Mouse (Mus musculus): Measurements from ENCODE around the gene Dpp4. TPM values are rescaled to one million over a fixed set of nuclear protein-coding genes. Genes with fewer than 3 reads are reported as not detected.
A peak's percentile ranks its signal among the peaks of the same experiment; 100 is the strongest.

Dpp4 gene
- polyA plus RNA-seq, 1 experiment from 2014 or later: 56.0 TPM

DNA sequence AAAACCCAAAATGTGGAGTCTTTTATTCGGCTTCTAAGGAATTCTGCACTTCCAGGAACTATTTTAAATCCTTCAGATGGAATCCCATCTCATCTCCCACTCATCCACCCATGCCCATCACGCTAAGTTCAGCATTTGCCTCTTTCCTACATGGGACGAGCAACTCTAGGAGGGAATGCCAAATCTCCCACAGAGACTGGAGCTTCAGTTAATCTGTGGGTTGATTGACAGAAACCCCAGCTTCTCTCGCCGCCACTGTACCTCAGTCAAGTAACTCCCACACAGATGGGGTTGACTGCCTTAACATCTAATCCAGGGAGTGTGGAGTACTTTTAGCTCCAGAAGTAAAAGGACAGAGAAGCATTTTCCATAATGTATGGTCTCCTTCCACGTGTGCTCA, 42.0 kb upstream of the Dpp4 start:
- Histone ChIP-seq H3K4me2 (replicated peaks; ENCODE audit: low read depth) (no peak overlapping the region), H3K27me3 (replicated peaks; ENCODE audit: control insufficient read depth, insufficient read depth, low read length) (no peaks in the 10 kb centered on the region), H3K4me3 (ENCODE audit: low read depth, low read length) (no peak overlapping the region), H3K4me1 (replicated peaks; ENCODE audit: control insufficient read depth, insufficient read depth, low read length) (no peaks in the 10 kb centered on the region), H3K27ac (ENCODE audit: low read depth, low read length) (no peak overlapping the region), H3K9ac (ENCODE audit: low read depth, low read length) (no peak overlapping the region), H3K36me3 (ENCODE audit: control insufficient read depth, insufficient read depth) (no peaks in the 10 kb centered on the region), H3K9me3 (ENCODE audit: control insufficient read depth) (no peaks in the 10 kb centered on the region)
- ATAC-seq: no peak
- WGBS: 84% methylated on average over 6 of the region's 6 CpGs
- no peak for TF ChIP-seq CTCF (IDR thresholded peaks at IDR 0.05; ENCODE audit: low read depth)

DNA sequence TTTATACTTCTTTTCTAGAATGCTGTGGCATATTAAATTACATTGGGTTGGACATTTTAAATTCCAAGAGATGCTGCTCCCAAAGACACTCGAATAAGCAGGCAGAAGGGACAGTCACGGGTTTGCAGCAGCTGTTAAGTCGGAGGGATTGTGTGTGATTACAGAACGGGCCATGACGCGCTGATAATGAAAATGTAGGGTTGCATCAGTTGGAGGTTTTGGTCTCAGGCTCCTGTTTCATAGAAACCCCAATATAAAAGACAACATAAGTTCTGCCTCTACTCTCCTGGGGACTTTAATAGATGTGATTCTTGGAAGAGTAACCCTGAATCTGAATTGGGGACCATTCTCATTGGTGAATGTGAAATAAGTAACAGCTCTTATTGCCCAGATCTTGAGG, 38.3 kb upstream of the Dpp4 start:
- no peak overlapping the region for H3K9ac ChIP-seq (ENCODE audit: low read depth, low read length)
- H3K9me3 ChIP-seq (ENCODE audit: control insufficient read depth): no peaks in the 10 kb centered on the region
- 88% methylated on average over 6 of the region's 6 CpGs for WGBS
- no peak for TF ChIP-seq CTCF (IDR thresholded peaks at IDR 0.05; ENCODE audit: low read depth)
- no peaks in the 10 kb centered on the region for H3K4me1 ChIP-seq (replicated peaks; ENCODE audit: control insufficient read depth, insufficient read depth, low read length)
- no peaks in the 10 kb centered on the region for H3K27me3 ChIP-seq (replicated peaks; ENCODE audit: control insufficient read depth, insufficient read depth, low read length)
- H3K4me2 ChIP-seq (replicated peaks; ENCODE audit: low read depth): no peak overlapping the region
- no peaks in the 10 kb centered on the region for H3K36me3 ChIP-seq (ENCODE audit: control insufficient read depth, insufficient read depth)
- H3K27ac ChIP-seq (ENCODE audit: low read depth, low read length): no peak overlapping the region
- H3K4me3 ChIP-seq (ENCODE audit: low read depth, low read length): no peak overlapping the region
- ATAC-seq: no peak

DNA sequence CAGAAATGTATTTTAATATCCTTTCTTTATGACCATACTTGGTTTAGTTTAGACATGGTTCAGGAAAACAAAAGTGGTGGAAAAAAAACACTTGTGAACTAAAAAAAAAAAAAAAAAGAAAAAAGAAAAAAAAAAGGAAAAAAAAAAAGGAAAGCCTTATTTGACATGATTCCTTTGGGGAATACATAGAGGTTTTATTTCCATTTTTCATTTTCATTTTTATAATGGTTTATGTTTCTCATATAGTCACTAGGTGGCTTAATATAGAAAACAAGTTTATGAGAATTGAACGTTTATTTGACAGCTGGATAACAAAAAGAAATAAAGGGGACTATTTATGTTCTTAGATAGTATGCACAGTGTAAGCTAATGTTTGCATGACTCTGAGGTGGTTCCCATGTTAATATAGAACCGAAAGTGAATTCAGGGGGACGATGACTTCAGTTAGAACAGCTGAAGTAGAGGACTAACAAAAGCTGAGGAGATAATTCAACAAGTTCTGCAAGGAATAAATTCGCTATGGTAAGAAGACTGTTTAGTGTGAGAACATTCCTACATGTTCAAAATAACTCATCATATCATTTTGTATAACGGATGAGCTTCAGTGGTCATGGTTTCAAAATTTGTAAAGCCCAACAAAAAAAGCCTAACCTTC, 37.8 kb upstream of the Dpp4 start:
- H3K4me2 ChIP-seq (replicated peaks; ENCODE audit: low read depth): no peak overlapping the region
- H3K27me3 ChIP-seq (replicated peaks; ENCODE audit: control insufficient read depth, insufficient read depth, low read length): no peaks in the 10 kb centered on the region
- no peaks in the 10 kb centered on the region for H3K36me3 ChIP-seq (ENCODE audit: control insufficient read depth, insufficient read depth)
- no peaks in the 10 kb centered on the region for H3K4me1 ChIP-seq (replicated peaks; ENCODE audit: control insufficient read depth, insufficient read depth, low read length)
- no peak overlapping the region for H3K4me3 ChIP-seq (ENCODE audit: low read depth, low read length)
- WGBS: 69% methylated on average over 5 of the region's 5 CpGs
- H3K9me3 ChIP-seq (ENCODE audit: control insufficient read depth): no peaks in the 10 kb centered on the region
- H3K27ac ChIP-seq (ENCODE audit: low read depth, low read length): no peak overlapping the region
- no peak overlapping the region for H3K9ac ChIP-seq (ENCODE audit: low read depth, low read length)
- TF ChIP-seq CTCF (IDR thresholded peaks at IDR 0.05; ENCODE audit: low read depth): no peak
- no peak for ATAC-seq

DNA sequence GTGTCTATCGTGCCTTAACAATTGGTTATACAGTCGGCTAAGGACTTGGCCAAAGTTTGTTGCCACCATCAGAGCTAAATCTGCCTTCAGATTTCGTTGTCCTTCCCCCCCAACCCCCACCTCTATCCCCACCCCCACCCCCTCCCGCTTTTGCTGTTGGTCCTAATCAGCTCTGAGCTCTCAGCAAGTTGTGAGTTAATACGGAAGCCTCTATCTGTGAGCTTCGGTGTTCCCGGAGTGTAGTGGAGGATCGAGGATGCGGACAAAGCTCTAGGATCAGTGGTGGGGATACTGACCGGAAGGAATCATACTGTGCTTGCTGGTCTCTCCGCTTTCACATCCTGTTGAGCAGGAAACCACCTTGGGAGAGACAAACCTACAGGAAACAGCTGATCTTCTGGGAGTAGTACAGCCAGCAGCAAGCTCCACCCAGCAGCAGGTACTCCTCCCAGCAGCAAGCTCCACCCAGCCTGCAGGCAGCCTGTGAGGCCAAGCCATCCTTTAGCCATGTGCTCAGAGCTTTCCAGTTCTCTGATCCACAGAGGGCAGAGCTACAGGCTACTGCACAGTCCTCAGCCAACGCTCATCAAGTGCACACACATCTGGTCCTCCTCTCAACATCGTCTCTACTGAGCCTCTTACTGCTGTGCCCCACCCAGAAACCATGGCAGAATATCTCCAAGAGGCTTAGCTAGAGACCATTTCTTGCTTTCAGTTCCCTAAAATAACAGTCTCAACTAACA, 28.9 kb upstream of the Dpp4 start:
- WGBS: 51% methylated on average over 13 of the region's 13 CpGs
- H3K27me3 ChIP-seq (replicated peaks; ENCODE audit: control insufficient read depth, insufficient read depth, low read length): no peaks in the 10 kb centered on the region
- no peak overlapping the region for H3K9ac ChIP-seq (ENCODE audit: low read depth, low read length)
- H3K36me3 ChIP-seq (ENCODE audit: control insufficient read depth, insufficient read depth): no peaks in the 10 kb centered on the region
- no peak for TF ChIP-seq CTCF (IDR thresholded peaks at IDR 0.05; ENCODE audit: low read depth)
- H3K27ac ChIP-seq (ENCODE audit: low read depth, low read length): no peak overlapping the region
- peak overlapping the region; percentile 44 for H3K4me2 ChIP-seq (replicated peaks; ENCODE audit: low read depth)
- peak; percentile 70 for ATAC-seq
- no peaks in the 10 kb centered on the region for H3K9me3 ChIP-seq (ENCODE audit: control insufficient read depth)
- H3K4me3 ChIP-seq (ENCODE audit: low read depth, low read length): peak overlapping the region; percentile 7; the same call in 1 of the 2 replicates
- no peaks in the 10 kb centered on the region for H3K4me1 ChIP-seq (replicated peaks; ENCODE audit: control insufficient read depth, insufficient read depth, low read length)

DNA sequence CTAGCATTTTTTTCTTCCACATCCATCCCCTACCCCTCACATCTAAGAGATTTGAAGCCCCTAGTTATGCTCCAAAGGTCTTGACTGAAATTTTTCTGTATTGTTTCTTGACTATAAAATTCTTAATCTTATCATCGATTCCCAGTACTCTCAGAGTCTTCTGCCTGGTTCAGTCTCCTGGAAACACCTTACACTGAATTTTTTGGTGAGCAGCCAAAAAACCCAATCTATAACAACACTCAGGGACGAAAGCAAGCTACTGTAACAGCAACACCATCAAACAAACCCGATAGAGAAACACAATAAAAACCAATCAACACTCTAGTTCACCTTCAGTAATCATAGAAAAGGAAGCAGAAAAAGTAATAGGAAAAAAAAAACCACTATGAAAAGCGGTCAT, 28.1 kb upstream of the Dpp4 start:
- H3K27me3 ChIP-seq (replicated peaks; ENCODE audit: control insufficient read depth, insufficient read depth, low read length): no peaks in the 10 kb centered on the region
- no peaks in the 10 kb centered on the region for H3K9me3 ChIP-seq (ENCODE audit: control insufficient read depth)
- H3K4me3 ChIP-seq (ENCODE audit: low read depth, low read length): no peak overlapping the region
- no peaks in the 10 kb centered on the region for H3K4me1 ChIP-seq (replicated peaks; ENCODE audit: control insufficient read depth, insufficient read depth, low read length)
- no peak for ATAC-seq
- WGBS: 87% methylated on average over 4 of the region's 4 CpGs
- no peak overlapping the region for H3K27ac ChIP-seq (ENCODE audit: low read depth, low read length)
- H3K36me3 ChIP-seq (ENCODE audit: control insufficient read depth, insufficient read depth): no peaks in the 10 kb centered on the region
- no peak for TF ChIP-seq CTCF (IDR thresholded peaks at IDR 0.05; ENCODE audit: low read depth)
- H3K9ac ChIP-seq (ENCODE audit: low read depth, low read length): no peak overlapping the region
- H3K4me2 ChIP-seq (replicated peaks; ENCODE audit: low read depth): no peak overlapping the region

DNA sequence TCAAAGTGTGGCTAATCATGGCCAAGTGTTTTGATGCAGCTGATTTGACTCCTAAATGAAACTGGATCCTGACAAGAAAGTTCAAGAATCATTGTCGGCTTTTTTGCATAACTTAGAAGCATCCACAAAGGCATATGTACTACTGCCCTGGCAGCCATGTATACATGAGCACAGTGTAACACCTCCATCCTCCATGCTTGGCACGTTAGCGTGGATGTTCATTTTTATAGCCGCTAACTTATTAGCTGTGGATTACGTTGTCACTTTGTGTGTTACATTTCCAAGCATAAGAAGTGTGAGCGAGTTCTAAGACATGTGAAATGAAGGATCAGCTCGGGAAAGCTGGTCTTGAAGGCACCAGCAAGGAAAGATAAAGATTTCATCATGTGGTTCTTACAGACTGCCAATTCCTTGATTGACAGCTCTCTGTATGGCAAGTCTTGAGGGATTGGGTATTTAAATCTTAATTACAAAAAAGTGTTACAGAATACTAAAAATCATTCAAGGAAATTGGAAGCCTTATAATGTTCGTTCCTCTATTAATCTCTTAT, 19.3 kb upstream of the Dpp4 start:
- ATAC-seq: no peak
- Histone ChIP-seq H3K27ac (ENCODE audit: low read depth, low read length) (no peak overlapping the region), H3K4me3 (ENCODE audit: low read depth, low read length) (no peak overlapping the region), H3K4me2 (replicated peaks; ENCODE audit: low read depth) (no peak overlapping the region), H3K4me1 (replicated peaks; ENCODE audit: control insufficient read depth, insufficient read depth, low read length) (no peaks in the 10 kb centered on the region), H3K36me3 (ENCODE audit: control insufficient read depth, insufficient read depth) (no peaks in the 10 kb centered on the region), H3K9me3 (ENCODE audit: control insufficient read depth) (no peaks in the 10 kb centered on the region), H3K27me3 (replicated peaks; ENCODE audit: control insufficient read depth, insufficient read depth, low read length) (no peaks in the 10 kb centered on the region), H3K9ac (ENCODE audit: low read depth, low read length) (no peak overlapping the region)
- WGBS: 90% methylated on average over 8 of the region's 8 CpGs
- TF ChIP-seq CTCF (IDR thresholded peaks at IDR 0.05; ENCODE audit: low read depth): no peak
